Mouse (Mus musculus): ENCODE measurements around the gene Myh6. TPM values are rescaled to one million over a fixed set of nuclear protein-coding genes. Genes with fewer than 3 reads are reported as not detected.
"Not testable (repeated sequence)": the region's sequence is repeated elsewhere in the genome, so short reads cannot be mapped to it uniquely, and the experiment has no call there.

The Myh6 gene
- 1 to 10 TPM; 4.2 to 5.2 TPM for total RNA-seq (2021)

DNA sequence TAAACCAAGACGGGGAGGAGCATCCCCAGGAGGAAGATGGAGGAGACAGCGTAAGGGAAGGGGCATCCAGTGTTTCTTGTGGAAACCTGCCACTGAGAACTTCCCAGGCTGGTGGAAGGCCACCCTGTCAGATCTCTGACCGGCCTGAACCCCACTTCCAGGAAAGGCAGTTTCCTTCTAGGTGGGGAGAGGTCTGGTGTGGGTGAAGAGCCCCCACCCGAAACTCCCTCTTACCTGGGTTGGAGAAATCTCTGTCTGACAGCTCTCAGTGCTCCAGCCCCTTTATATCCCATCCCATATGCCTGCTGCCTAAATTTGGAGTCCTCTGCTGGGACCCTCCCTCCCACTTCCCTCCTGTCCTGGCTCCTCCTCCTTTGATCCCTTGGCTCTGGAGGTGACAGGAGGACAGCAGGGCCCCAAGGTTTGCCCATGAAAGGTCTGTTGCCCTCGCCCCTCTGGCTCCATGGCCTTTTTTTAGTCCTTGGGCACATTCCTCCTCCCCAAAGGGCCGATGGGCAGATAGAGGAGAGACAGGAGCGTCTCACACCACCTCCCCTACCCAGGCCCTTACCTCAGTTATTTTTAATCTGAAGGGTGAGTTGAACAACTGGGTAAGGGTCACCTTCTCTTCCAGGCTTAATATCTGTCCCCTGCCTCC lies at the start of gene Myh6:
Myh6 (minus strand) TSS at position 608 of the 658 bp plus-strand sequence.
- intact Hi-C loops (cut with DNase I) = no loop called here
- no peak for DNase-seq (ENCODE audit: low spot score in 2 of 2)

DNA sequence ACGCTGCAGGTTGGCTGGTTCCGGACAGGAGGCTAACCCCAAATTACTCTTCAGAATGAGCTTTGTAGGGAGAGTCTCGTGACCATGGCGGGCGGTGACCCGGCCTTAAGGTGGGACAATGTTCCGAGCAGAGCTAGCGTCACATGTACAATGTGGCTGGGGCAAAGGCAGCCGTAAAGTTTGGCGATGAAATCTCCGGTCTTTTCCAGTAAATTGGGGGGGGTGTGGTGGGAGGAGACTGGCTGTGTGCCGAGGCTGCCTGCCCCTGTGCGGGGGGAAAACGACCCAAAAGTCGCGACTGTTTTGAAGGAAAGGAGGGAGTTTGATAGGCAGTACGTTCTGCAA lies 49.0 kb upstream of the Myh6 start:
- intact Hi-C loops (cut with DNase I) = loop anchor here (1.0 to 10.0 kb wide), 3 partner anchors 102 to 301 kb away; partner anchors contain the start of genes Cebpe and Slc22a17
- DNase-seq (ENCODE audit: low spot score in 2 of 2) = no peak

DNA sequence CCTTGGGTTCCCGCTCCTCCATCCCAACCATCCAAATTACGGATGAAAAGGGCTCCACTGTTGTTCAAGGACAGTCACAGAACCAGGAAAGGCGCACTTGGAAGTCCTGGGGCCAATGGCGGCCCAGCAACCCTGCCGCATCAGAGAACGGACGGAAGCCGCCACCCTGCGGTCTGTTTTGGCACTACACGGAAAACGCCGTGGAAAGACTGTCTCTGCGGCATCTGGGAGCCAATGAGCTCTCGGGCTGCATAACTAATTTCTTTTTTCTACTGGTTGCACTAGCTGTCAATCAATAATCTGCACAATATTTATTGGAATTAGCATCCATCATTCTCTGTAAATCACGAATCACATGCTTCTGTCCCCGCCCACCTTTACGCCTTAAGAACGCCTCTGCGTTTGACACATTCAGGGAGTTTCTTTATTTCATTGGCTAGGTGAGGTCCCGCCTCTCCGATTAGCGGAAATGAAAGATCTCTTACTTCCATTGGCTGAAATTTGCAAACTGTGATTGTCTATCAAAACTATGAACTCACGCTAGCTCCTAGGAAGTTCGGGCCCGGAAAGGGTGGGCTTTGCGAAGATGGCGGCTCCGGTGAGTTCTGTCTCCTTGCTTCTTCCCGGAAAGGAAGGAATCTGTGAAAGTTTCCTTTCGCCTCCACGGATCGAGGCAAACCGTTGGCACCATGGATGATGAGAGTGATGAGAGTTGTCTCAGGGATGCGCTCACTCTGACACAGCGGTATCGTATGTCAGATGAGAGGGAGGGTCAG lies 48.5 kb upstream of the Myh6 start, which contains the start of gene Ngdn:
Ngdn (plus strand) TSS at position 464 of the 776 bp plus-strand sequence.
- DNase-seq (ENCODE audit: low spot score in 2 of 2) = peak; percentile 98 to 99
- intact Hi-C loops (cut with DNase I) = loop anchor here (1.0 to 10.0 kb wide), 4 partner anchors 102 to 300 kb away; partner anchors contain the start of genes Cebpe and Slc22a17

DNA sequence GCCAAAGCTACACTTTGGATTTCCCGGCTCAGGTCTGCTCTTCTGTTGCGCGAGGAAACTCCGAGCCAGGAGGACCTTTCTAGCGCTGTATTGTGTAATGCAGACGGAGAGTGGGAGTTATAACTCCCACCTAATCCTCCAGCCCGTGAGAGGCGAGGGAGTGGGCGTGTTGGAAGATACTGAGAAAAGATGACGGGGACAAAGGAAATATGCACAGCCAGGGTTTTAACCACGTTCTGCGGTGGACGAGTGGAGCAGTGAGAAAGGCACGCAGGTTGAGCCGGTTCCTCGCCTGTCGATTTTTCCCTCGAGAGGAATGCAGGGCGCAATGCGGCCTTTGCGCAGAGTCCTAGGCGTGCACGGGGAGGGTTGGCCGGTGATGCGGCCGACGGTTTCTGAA lies 47.9 kb upstream of the Myh6 start:
- intact Hi-C loops (cut with DNase I) = loop anchor here (5.0 to 10.0 kb wide), 2 partner anchors 172 to 300 kb away; partner anchors contain the start of gene Cebpe
- DNase-seq (ENCODE audit: low spot score in 2 of 2) = no peak

DNA sequence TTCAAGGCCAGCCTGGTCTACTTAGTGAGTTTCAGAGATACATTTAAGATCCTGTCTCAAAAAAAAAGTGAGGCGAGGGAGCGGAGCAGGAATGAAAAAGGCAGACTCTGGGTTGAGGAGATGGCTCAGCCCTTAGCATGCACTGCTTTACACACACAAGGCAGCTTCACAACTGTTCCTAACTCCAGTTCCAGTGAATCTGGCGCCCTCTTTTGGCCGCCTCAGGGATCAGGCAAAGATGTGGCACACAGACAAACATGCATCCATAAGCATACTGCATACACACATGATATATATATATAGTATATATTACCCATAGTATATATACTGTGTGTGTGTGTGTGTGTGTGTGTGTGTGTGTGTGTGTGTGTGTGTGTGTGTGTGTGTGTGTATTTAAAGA lies 44.4 kb upstream of the Myh6 start:
- intact Hi-C loops (cut with DNase I) = loop anchor here (5.0 to 10.0 kb wide), 2 partner anchors 169 to 296 kb away; partner anchors contain the start of gene Cebpe

DNA sequence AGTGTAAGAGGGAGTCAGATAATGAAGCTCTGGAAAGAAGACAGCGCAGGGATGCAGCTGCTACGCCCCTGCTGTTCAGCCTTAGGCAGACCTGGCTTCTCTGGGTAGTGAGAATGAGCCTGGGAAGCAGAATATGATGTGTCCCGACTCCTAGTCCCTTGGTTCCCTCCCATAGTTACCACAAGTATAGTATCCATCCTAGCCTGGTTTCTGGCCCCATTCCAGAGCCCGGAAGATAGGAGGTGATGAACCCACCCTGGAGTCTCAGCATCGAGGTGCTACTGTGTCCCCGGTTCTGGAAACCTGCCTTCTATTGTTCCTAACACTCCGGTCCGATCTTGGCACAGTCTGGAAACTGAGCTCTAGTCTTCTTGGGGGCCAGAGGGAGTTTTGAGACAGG lies 41.7 kb upstream of the Myh6 start:
- DNase-seq (ENCODE audit: low spot score in 2 of 2) = no peak
- intact Hi-C loops (cut with DNase I) = no loop called here

More for the DNA sequence above, 44.4 kb upstream of the Myh6 start:
- no peak for DNase-seq (ENCODE audit: low spot score in 2 of 2)

DNA sequence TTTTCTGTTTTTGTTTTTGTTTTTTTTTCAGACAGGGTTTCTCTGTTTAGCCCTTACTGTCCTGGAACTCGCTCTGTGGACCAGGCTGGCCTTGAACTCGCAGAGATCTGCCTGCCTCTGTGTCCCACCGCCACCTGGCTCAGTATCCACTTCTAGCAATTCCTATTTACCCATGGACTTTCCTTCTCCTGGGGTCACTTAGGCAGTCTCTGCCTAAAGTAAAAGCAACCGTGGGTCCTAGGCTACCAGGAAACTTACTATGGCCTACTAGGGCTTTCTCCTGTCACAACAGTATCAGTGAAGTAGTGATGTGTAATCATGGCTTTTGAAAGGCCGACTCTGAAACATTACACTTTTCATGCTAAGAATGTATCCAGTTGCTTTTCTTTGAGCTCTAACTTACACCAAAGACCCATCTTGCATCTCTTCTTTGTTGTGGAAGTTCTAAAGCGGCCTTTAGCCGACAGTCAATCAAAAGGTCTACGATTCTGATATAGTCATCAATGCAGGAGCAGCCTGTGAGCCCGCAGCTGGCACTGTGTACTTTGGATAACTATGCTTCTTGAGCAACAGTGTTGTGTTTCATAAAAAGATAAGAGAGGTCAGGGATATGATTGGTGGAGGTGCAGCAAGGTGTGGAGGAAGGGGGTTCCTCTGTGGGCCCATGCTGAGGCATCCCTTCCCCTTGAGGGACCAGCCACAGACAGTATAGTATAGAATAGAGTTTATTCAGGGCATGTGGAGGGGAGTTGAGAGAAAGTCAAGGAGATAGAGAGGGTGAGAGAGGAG lies 40.6 kb upstream of the Myh6 start:
- intact Hi-C loops (cut with DNase I) = no loop called here
- DNase-seq (ENCODE audit: low spot score in 2 of 2) = no peak

DNA sequence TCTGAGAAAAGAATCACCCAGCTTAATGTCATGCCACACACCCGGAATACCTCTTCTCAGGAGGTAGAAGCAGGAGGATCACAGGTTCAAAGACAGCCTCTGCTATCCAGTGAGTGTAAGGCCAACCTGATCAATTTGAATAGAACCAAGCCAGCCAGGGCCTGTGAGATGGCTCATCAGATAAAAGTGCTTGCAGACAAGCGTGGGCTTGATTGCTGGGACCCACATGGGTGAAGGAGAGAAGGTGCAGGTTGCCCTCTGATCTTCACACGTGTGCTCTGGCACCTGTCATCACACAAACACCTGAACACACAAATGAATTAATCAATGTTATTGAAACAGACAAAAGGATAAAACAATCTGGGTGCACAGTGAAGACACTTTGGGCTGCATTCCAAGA lies 39.8 kb upstream of the Myh6 start:
- intact Hi-C loops (cut with DNase I) = no loop called here
- no peak for DNase-seq (ENCODE audit: low spot score in 2 of 2)

DNA sequence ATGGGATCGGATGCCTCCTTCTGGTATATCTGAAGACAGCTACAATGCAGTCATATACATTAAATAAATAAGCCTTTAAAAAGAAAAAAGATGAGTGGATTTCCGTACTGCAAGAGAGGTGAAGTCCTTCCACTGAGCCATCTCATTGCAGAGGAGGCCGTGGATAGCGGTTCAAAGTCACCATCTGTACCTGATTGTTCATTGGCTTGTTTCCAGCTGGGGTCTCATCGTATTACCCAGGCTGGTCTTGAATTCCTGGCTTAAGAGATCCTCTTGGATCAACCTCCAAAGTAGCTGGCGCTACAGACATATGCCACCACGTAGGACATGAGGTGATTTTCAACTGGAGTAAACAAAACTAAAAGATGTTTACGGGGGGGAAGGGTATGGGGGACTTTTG lies 39.2 kb upstream of the Myh6 start:
- no peak for DNase-seq (ENCODE audit: low spot score in 2 of 2)
- intact Hi-C loops (cut with DNase I) = no loop called here

DNA sequence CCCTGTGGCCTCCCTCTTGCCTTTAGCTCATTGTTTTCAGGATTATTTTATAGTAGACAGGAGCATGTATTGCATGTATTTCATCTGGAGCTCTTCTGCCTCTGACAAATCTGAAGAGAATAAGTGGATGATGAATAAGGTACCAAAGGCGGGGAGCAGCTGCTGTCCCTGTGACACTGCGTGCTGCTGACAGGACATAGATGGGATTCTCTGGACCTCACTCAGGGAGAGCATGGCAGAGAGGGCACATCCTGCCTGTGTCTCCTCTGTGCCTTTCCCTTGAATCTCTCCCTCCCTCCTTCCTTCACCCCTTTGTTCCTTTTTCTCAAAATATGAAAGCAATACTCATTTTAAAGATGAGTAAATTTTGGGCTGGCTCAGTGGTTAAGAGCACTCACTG lies 38.8 kb upstream of the Myh6 start:
- DNase-seq (ENCODE audit: low spot score in 2 of 2) = no peak
- intact Hi-C loops (cut with DNase I) = no loop called here

DNA sequence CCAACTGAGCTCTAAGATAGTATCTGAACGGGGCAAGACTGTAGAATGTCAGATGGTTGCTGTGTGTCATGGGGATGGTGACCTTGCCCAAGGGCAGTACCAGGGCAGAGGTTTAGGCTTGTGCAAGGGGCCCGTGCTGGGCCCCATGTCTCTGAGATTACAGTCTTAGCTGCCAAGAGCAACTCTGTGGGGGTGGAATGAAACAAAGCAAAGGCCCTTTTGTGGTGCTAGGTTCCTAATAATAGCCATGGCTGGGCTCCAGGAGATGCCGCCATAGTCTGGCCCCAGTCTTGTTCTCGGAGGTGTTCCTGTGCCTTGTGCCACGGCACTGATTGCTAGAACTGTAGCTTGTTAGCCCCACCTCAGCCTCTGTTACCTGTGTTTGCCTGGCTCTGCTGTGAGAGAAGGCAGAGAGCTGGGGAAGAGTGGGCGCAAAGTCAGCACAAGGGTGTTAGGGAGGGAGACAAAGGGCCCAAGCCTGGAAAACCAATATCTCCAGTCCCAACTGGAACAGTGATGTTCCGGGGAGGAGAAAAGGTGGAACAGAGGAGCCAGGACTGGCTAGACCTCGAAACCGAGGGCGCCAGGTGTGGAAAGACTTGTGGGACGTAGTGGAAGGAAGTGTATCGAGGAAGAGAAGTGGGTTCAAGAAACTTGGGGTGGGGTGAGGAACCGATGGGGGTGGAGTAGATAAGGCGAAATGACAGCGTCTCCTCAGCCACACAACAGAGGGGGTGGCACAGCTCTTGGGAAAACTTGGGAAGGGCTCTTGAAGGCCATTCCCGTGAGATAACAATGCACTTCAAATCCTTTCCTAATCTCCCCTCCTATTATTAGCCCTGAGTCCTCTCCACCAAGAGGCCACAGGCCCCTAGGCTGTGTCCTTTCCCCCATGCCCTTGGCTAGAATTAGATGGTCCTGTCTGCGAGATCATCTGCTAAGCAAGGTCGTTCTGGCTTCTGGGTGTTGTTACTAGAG lies 37.4 kb upstream of the Myh6 start:
- DNase-seq (ENCODE audit: low spot score in 2 of 2) = no peak
- intact Hi-C loops (cut with DNase I) = no loop called here

DNA sequence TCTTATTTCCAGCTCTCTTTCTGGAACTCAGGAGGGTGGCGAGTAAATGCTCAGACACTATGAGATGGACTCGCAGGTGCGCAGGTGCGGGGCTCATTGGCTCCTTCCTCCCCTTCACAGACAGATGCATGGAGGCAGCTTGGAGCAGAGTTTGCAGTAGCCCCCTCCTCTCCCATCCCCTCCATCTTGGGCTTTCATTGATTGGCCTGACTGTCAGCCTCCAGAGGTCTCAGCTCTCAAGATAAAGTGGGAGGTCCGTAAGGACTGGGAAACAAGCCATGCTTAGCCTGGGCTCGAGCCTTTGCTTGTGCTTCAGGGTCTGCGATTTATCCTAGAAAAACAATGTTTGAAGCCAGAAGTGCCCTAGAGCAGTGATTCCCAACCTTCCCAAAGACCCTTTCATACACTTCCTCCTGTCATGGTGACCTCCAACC lies 36.0 kb upstream of the Myh6 start:
- no peak for DNase-seq (ENCODE audit: low spot score in 2 of 2)
- intact Hi-C loops (cut with DNase I) = no loop called here

DNA sequence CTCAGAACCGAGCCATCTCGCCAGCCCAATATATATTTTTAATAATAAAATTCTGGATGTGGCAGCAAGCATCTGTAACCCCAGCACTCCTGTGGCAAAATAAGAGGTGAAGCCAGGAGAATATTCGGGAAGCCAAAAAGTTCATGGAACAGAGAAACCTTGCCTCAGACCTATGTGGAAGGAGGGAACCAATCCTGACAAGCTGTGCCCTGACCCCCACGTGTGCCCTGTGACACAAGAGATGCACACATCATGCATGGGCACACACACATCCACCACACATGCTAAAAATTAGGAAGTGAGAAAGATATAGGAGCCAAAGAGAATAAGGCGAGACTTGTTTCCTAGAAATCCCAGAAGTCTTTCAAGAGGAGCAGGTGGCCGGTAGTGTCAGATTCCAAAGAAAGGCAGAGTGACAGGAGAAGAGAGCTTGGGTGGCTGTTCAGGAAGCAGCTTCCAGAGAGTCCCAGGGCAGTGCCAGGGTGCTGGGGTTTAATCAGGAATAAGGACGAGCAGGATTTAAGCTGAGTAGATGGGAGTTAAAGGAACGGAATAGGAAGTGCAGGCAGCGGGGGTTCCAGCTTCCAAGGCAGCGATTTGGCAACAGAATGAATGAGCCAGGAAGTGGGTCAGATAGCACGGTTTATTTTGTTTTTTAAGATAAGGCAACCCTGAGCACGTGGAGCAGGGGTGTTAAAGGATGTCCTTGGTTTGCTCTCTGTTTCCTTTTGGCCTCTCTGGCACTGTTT lies 35.4 kb upstream of the Myh6 start:
- intact Hi-C loops (cut with DNase I) = no loop called here

DNA sequence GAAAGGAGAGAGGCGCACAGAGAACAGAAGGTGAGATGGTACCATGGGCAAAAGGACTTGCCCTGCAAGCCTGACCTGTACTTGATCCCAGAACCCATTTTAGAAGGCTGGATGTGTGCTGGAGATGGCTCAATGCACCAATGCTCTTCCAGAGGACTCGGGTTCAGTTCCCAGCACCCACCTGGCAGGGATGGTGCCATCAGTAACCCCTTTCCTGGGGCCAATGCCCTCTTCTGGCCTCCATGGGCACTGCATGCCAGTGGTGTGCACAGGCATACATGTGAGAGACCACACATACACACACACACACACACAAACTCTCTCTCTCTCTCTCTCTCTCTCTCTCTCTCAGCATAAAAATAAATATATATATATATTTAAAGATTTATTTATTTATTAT lies 34.7 kb upstream of the Myh6 start:
- intact Hi-C loops (cut with DNase I) = no loop called here

More for the DNA sequence above, 35.4 kb upstream of the Myh6 start:
- no peak for DNase-seq (ENCODE audit: low spot score in 2 of 2)

DNA sequence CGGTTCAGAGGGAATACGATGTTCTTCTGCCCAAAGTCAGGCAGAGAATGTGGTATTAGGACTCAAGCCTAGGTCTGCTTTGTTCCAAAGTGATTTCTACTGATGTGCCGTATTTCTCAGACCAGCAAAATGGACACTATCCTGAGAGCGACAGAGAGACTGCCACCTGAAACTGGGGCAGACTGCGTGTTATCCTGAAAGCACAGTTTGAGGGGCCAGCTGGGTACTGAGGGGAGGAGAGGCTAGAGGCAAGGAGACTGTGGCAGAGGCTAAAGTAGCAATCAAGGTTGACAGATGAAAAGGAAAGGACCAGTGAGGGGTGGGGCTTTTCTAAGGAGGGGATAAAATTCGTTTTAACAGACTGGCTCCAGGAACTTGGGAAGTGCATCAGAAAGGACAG lies 34.1 kb upstream of the Myh6 start:
- DNase-seq (ENCODE audit: low spot score in 2 of 2) = no peak
- intact Hi-C loops (cut with DNase I) = no loop called here

More for the DNA sequence above, 34.7 kb upstream of the Myh6 start:
- no peak for DNase-seq (ENCODE audit: low spot score in 2 of 2)

DNA sequence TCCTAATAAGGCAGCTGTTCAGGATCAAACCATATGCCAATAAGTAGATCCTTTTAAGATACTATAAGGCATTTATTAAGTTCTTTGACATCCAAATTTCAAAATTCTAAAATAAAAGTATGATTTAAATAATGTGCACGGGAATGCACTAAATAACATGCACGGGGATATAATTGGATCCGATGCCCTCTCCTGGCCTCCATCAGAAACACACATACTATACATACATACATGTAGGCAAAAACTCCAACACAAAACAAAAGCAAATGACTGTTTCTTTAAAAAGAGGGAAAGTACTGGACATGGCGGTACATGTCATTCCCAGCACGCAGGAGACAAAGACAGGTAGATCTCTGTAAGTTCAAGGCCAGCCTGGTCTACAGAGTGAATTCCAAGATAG lies 33.1 kb upstream of the Myh6 start:
- DNase-seq (ENCODE audit: low spot score in 2 of 2); intact Hi-C loops (cut with DNase I): not testable (repeated sequence)

DNA sequence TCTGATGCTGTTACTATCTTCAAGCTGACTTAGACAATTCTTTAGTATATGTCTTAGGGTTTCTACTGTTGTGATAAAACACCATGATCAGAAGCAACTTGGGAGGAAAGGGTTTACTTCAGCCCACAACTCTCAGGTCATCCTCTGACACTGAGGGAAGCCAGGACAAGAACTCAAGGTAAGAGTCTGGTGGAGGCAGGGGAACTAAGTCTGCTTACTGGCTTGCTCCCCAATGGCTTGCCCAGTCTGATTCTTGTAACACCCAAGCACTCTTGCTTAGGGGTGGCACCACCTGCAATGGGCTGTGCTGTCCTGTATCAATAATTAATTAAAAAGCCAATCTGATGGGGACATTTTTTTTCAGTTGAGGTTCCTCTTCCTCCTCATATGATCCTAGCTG lies 32.0 kb upstream of the Myh6 start:
- intact Hi-C loops (cut with DNase I) = no loop called here

DNA sequence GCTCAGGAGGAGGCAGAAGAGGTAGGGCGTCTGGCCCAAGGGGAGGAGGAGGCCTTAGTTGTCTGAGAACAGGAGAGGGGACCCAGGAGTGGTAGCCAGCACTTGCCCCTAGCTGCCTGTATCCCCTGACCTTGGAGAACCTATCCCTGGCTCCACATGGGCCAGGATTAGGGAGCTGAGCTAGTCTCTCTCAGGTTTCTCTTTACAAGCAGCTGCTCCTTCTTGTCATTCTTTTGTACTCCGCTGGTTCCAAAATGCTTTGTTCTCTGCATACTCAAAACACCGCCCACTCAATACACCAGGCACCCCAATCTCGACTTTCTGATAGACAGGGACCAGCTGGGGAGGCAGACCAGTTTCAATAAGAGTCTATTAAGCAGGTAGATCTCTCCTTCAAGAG lies 30.6 kb upstream of the Myh6 start:
- intact Hi-C loops (cut with DNase I) = no loop called here
- no peak for DNase-seq (ENCODE audit: low spot score in 2 of 2)

More for the DNA sequence above, 32.0 kb upstream of the Myh6 start:
- DNase-seq (ENCODE audit: low spot score in 2 of 2) = no peak

Data from left cerebral cortex, postnatal 36 days (tissue).